Mouse (Mus musculus): ENCODE measurements around the gene Krt25.

Gene Krt25

DNA sequence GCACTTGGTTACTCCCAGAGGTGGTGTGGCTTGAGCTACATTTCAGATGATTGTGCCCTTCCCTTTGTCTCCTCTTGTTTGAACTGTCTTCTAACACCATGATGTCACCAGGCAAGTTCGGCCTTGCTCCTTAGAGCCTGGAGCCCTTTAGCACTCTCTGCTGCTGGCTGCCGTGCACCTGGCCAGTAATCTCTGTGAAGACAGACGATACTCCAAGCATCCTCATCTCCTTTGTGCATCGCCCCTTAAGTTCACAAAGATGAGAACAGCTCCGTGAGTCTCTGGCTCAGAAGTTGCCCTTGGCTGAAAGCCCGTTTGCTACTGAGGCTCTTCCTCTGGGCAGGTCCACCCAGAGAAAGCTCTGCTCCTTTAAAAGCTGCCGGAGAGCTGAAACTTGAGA is 46.0 kb downstream of the Krt25 start:
- DNase-seq (ENCODE audit: low read depth, low spot score), result no peak

DNA sequence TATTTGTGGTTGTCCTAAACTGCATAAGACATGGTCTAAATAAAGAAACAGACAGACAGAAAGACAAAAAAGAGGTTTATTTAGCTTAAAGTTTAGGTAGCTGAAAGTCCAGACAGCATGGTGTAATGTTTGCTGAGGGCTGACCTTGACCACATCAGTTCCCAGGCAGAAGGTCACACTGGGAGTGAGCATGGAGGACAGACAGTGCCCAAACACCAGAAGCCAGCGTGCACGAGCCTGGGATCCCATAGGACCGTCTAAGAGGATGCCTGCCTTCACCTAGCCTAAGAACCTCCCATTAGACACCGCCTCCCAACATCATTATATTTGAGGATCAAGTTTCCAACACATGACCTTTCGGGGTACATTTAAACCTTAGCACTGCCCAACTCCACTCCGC is 47.1 kb downstream of the Krt25 start:
- DNase-seq (ENCODE audit: low read depth, low spot score), result no peak

DNA sequence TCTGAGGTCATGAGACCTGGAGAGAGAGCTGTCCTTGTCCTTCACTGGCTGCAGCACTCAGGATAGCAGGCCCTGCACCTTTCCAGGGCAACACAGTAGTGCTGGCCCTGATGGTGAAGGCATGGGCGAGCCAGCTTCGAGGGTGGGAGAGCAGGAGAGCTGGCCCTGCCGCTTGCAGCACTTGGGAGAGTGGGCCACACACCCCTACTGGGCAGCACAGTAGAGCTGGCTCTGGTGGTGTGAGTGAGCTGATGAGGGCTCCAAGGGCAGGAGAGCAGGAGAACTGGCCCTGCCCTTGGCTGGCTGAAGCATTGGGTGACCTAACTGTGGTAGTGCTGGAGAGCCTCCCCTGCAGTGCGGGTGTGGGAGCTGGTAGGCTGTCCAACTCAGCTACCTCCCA is 50.0 kb downstream of the Krt25 start:
- DNase-seq (ENCODE audit: low read depth, low spot score), result no peak

DNA sequence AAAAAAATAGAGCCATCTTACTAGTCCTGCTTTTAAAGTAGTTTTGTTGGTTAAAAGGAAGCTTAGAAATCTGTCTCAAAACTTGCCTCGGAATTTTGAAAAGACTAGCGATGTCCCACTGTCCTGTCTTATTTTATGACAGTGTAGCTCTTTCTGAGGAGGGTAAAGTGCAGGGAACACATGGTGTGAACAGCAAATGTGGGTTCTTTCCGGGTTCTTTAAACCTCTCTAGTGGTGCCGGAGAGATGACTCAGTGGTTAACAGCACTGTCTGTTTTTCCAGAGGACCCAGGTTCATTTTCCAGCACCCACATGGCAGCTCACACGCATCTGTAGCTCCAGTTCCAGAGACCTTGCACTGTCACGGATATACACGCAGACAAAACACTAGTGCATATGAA is 53.6 kb downstream of the Krt25 start:
- no peak for DNase-seq (ENCODE audit: low read depth, low spot score)

DNA sequence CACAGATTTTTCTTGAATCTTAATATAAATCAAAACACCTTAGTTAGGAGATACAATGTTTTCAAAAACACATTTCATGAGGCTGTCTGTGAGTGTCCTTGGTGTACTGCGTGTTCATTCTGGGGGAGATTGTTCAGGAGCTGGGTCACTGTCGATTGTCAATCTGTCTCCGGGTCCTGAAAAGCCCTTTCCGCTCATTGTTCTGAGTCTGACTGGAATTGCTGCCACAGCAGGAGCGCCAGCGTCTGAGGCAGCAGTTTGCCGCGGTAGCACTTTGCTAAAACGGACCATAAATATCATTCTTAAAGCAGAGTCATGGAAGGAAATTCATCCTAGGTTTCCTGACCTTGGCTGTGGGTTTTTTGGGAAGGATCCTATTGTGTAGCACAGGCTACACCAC is 57.0 kb downstream of the Krt25 start:
- no peak for DNase-seq (ENCODE audit: low read depth, low spot score)

Data from ES-CJ7 (cell line).